ENCODE assay signal across 8 mouse cellular contexts in genomic region chr10:61418131-61418900, GRCm38 (mm10). TPM values are rescaled to one million over a fixed set of nuclear protein-coding genes. Genes with fewer than 3 reads are reported as not detected.
DNase-seq lines count a peak whose midpoint lies in the region; ATAC-seq lines count a peak whose summit lies in the region.

No protein-coding gene starts in this region.

- no peaks in the 10 kb centered on the region; the same call in 1 of the 2 replicates for H3K9me3 ChIP-seq in heart, embryonic 12.5 days (replicated peaks)
- no peaks in the 10 kb centered on the region for H3K9me3 ChIP-seq in liver, embryonic 13.5 days (replicated peaks)

- no peak overlapping the region for H3K27ac ChIP-seq in heart, embryonic 12.5 days (ENCODE audit: poor library complexity, severe bottlenecking)
- no peak overlapping the region for H3K27ac ChIP-seq in liver, embryonic 13.5 days

- ATAC-seq in heart, embryonic 12.5 days (ENCODE audit: insufficient number of reproducible peaks, low FRiP score) = 0 out of 2 replicates have a peak, but pooled peaks have one; percentile 15
- ATAC-seq in liver, embryonic 13.5 days (ENCODE audit: low read depth) = no peak

- H3K4me3 ChIP-seq in heart, embryonic 12.5 days = peak overlapping the region; percentile 47
- H3K4me3 ChIP-seq in liver, embryonic 13.5 days (replicated peaks) = peak overlapping the region; percentile 53

- H3K4me2 ChIP-seq in heart, embryonic 12.5 days = peak overlapping the region; percentile 83
- peak overlapping the region; percentile 68 for H3K4me2 ChIP-seq in liver, embryonic 13.5 days

- DNase-seq in cerebellum, postnatal 14 days = peak; percentile 35 to 40
- DNase-seq in cerebellum, postnatal 4 days (ENCODE audit: low spot score in 2 of 2) = no peak
- DNase-seq in R1 (ENCODE audit: low read depth, low spot score) = peak; percentile 90
- DNase-seq in liver, embryonic 13.5 days = no peak
- DNase-seq in retina, postnatal 1 day = peak; percentile 52
- no peak for DNase-seq in gastrocnemius, postnatal 25 days
- DNase-seq in cerebellum, postnatal 36 days = no peak

- no peaks in the 10 kb centered on the region for H3K36me3 ChIP-seq in heart, embryonic 12.5 days
- H3K36me3 ChIP-seq in liver, embryonic 13.5 days = no peaks in the 10 kb centered on the region

- peaks cover 19% of the 10 kb centered on the region for H3K4me1 ChIP-seq in heart, embryonic 12.5 days (replicated peaks)
- peaks cover 68% of the 10 kb centered on the region for H3K4me1 ChIP-seq in liver, embryonic 13.5 days (replicated peaks)

- H3K27me3 ChIP-seq in heart, embryonic 12.5 days (replicated peaks) = peaks cover 70% of the 10 kb centered on the region
- peaks cover 60% of the 10 kb centered on the region for H3K27me3 ChIP-seq in liver, embryonic 13.5 days

- WGBS in heart, embryonic 12.5 days = 2% methylated on average over 49 of the region's 50 CpGs
- 2% methylated on average over 50 of the region's 50 CpGs for WGBS in liver, embryonic 13.5 days (ENCODE audit: insufficient replicate concordance)

- no peak overlapping the region for H3K9ac ChIP-seq in heart, embryonic 12.5 days
- H3K9ac ChIP-seq in liver, embryonic 13.5 days = peak overlapping the region; percentile 49

RNA-seq across cellular contexts. Expression of gene Nodal, which starts 0.5 kb away (rescaled TPM):
- polyA plus RNA-seq in heart, embryonic 12.5 days (2016; fragmentation: Nextera tagmentation; extraction: Ambion mirVana) = not detected in 2 replicates
- 0.46 and 0.50 TPM in 2 replicates for polyA plus RNA-seq in liver, embryonic 13.5 days (2015; fragmentation: Nextera tagmentation; extraction: Ambion mirVana)
- not detected for total RNA-seq in gastrocnemius, postnatal 25 days (2021)

RNA-seq across cellular contexts. Expression of gene Eif4ebp2, which starts 34.1 kb away (rescaled TPM):
- polyA plus RNA-seq in heart, embryonic 12.5 days (2016; fragmentation: Nextera tagmentation; extraction: Ambion mirVana) = 49.7 and 52.7 TPM in 2 replicates
- polyA plus RNA-seq in liver, embryonic 13.5 days (2015; fragmentation: Nextera tagmentation; extraction: Ambion mirVana) = 47.4 and 50.8 TPM in 2 replicates
- 100 to 1,000 TPM in 1 of 2 experiments, 10 to 100 TPM in 1; 94.8 to 112 TPM for total RNA-seq in gastrocnemius, postnatal 25 days (2021)

RNA-seq across cellular contexts. Expression of gene Pald1, which starts 35.0 kb away (rescaled TPM):
- 33.9 and 37.4 TPM in 2 replicates for polyA plus RNA-seq in heart, embryonic 12.5 days (2016; fragmentation: Nextera tagmentation; extraction: Ambion mirVana)
- 6.1 and 7.7 TPM in 2 replicates for polyA plus RNA-seq in liver, embryonic 13.5 days (2015; fragmentation: Nextera tagmentation; extraction: Ambion mirVana)
- 1 to 10 TPM; 3.8 to 9.8 TPM for total RNA-seq in gastrocnemius, postnatal 25 days (2021)

RNA-seq across cellular contexts. Expression of gene Lrrc20, which starts 57.3 kb away (rescaled TPM):
- 12.6 and 13.3 TPM in 2 replicates for polyA plus RNA-seq in heart, embryonic 12.5 days (2016; fragmentation: Nextera tagmentation; extraction: Ambion mirVana)
- 7.8 and 8.1 TPM in 2 replicates for polyA plus RNA-seq in liver, embryonic 13.5 days (2015; fragmentation: Nextera tagmentation; extraction: Ambion mirVana)
- 100 to 1,000 TPM; 114 to 132 TPM for total RNA-seq in gastrocnemius, postnatal 25 days (2021)

Comparison
In these comparisons a context has a peak if more than half of its experiments do, and no peak if none do; other contexts are left out.
1. DNase-seq: peak in cerebellum, postnatal 14 days (2 of 2), R1 (single experiment) and retina, postnatal 1 day (single experiment); none in cerebellum, postnatal 4 days (0 of 2), liver, embryonic 13.5 days (single experiment), gastrocnemius, postnatal 25 days (single experiment) and cerebellum, postnatal 36 days (0 of 2).